In the genomic region with DNA sequence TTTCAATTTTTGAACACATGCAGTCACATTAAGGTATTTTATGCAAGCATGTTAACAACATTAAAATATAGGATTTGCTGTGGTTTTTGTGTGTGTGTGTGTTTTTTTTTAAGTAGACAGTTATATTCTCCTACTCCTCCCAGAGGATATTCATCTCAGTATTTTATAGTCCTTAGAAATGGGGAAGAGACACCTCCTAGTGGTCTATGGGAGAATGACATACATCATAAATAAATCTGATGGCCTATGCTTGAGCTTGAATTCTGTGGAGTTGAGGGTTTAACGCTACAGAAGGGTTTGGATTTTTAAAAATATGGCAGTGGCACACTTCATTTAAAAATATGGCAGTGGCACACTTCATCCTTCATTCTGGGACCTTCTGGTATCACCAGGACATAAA, we compare ENCODE assay signal across 9 mouse cellular contexts. TPM values are rescaled to one million over a fixed set of nuclear protein-coding genes. Genes with fewer than 3 reads are reported as not detected.
A peak's percentile ranks its signal among the peaks of the same experiment; 100 is the strongest.
DNase-seq lines count a peak whose midpoint lies in the region; ATAC-seq and TF ChIP-seq lines count a peak whose summit lies in the region.
"Had no signal": no experiment of that assay in that cellular context is flagged by ENCODE, and none has a peak within 500 bp of the region (broad histone marks: within the 10 kb centered on the region; RNA-seq: fewer than 3 reads in every experiment).

No protein-coding gene starts in this region.

- H3K27ac ChIP-seq in kidney, adult 2 months (ENCODE audit: insufficient read depth, low read depth, low read length) = no peak overlapping the region
- no peak overlapping the region for H3K27ac ChIP-seq in kidney, embryonic 14.5 days (ENCODE audit: low read depth, low read length)
- no peak overlapping the region for H3K27ac ChIP-seq in MEL (ENCODE audit: control insufficient read depth, low read depth, low read length)

- TF ChIP-seq EP300 in MEL (IDR thresholded peaks at IDR 0.05; ENCODE audit: low read depth in 1 of 2, low read length in 2 of 2) = no peak

- no peak overlapping the region for H3K4me2 ChIP-seq in kidney, embryonic 14.5 days (replicated peaks; ENCODE audit: low read depth, low read length)

- H3K4me1 ChIP-seq in kidney, adult 2 months (ENCODE audit: control insufficient read depth, insufficient read depth, low read length) = no peaks in the 10 kb centered on the region
- no peaks in the 10 kb centered on the region for H3K4me1 ChIP-seq in kidney, embryonic 14.5 days (ENCODE audit: control insufficient read depth, insufficient read depth, low read length)
- H3K4me1 ChIP-seq in MEL (ENCODE audit: control insufficient read depth in 1 of 2, insufficient read depth in 2 of 2, low read length in 2 of 2) = no peaks in the 10 kb centered on the region

- H3K79me2 ChIP-seq in MEL (ENCODE audit: control insufficient read depth, insufficient read depth, low read length, poor library complexity) = no peaks in the 10 kb centered on the region

- ATAC-seq in kidney, embryonic 14.5 days (ENCODE audit: low FRiP score, low TSS enrichment) = no peak

- H3K36me3 ChIP-seq in kidney, adult 2 months (ENCODE audit: control insufficient read depth, insufficient read depth, low read length) = no peaks in the 10 kb centered on the region
- no peaks in the 10 kb centered on the region for H3K36me3 ChIP-seq in kidney, embryonic 14.5 days (ENCODE audit: control insufficient read depth, insufficient read depth, low read length)
- no peaks in the 10 kb centered on the region for H3K36me3 ChIP-seq in MEL (ENCODE audit: control insufficient read depth in 1 of 2, insufficient read depth in 2 of 2, low read length in 2 of 2)

- DNase-seq in kidney, adult 2 months = peak; percentile 33
- DNase-seq in A20 (ENCODE audit: low read depth, low spot score) (peak; percentile 21), MEL (ENCODE audit: low read depth, low spot score) (peak; percentile 51)
- peak; percentile 10 for DNase-seq in gonadal fat pad, adult 2 months (ENCODE audit: low read depth)
- DNase-seq in adrenal gland, postnatal 14 days = no peak
- no peak for DNase-seq in neural tube, embryonic 10.5 days (ENCODE audit: extremely low spot score, low spot score)

- 33% methylated on average over 1 of the region's 1 CpGs for whole genome bisulfite sequencing in kidney, adult 2 months
- 35% methylated on average over 1 of the region's 1 CpGs for WGBS in kidney, embryonic 14.5 days

- no peak overlapping the region for H3K4me3 ChIP-seq in kidney, adult 2 months (ENCODE audit: insufficient read depth, low read depth, low read length)
- no peak overlapping the region for H3K4me3 ChIP-seq in kidney, embryonic 14.5 days (ENCODE audit: low read length)
- H3K4me3 ChIP-seq in MEL (ENCODE audit: control insufficient read depth in 1 of 2, insufficient read depth in 1 of 2, low read depth in 2 of 2, low read length in 2 of 2) = no peak overlapping the region

- no peaks in the 10 kb centered on the region for H3K9me3 ChIP-seq in kidney, embryonic 14.5 days (ENCODE audit: control insufficient read depth, low read length)
- H3K9me3 ChIP-seq in MEL (replicated peaks; ENCODE audit: insufficient read depth, low read length) = no peaks in the 10 kb centered on the region

- no peak for TF ChIP-seq POLR2A in kidney, adult 2 months (IDR thresholded peaks at IDR 0.05; ENCODE audit: low read depth, low read length)
- no peak for TF ChIP-seq POLR2A in MEL (IDR thresholded peaks at IDR 0.05; ENCODE audit: control insufficient read depth in 1 of 2, insufficient read depth in 1 of 2, low read depth in 1 of 2, low read length in 2 of 2, poor library complexity in 1 of 2)

- H3K27me3 ChIP-seq in kidney, adult 2 months (replicated peaks; ENCODE audit: control insufficient read depth, insufficient read depth, low read length) = no peaks in the 10 kb centered on the region
- H3K27me3 ChIP-seq in kidney, embryonic 14.5 days (ENCODE audit: control insufficient read depth, insufficient read depth, low read length) = no peaks in the 10 kb centered on the region
- peaks cover 0 to 4% of the 10 kb centered on the region in 2 experiments; a peak in 2 of 4 replicates for H3K27me3 ChIP-seq in MEL (ENCODE audit: control insufficient read depth in 1 of 2, insufficient read depth in 2 of 2, low read length in 2 of 2)

- TF ChIP-seq CTCF in kidney, adult 2 months (conservative IDR thresholded peaks at IDR 0.05; ENCODE audit: insufficient read depth, insufficient read length, low read depth, low read length) = 0 out of 2 replicates have a peak, but pooled peaks have one; percentile 16
- peak in 2 of 3 experiments; percentile 52 to 73; a peak in 3 of 6 replicates for TF ChIP-seq CTCF in MEL (IDR thresholded peaks at IDR 0.05 in 2 of 3, conservative IDR thresholded peaks at IDR 0.05 in 1 of 3; ENCODE audit: control insufficient read depth in 1 of 3, insufficient read depth in 1 of 3, low read depth in 2 of 3, low read length in 3 of 3, poor library complexity in 1 of 3, severe bottlenecking in 1 of 3)

- H3K9ac ChIP-seq in kidney, embryonic 14.5 days (ENCODE audit: low read depth, low read length) = no peak overlapping the region
- H3K9ac ChIP-seq in MEL (ENCODE audit: control insufficient read depth, low read depth, low read length, poor library complexity, severe bottlenecking) = no peak overlapping the region

- TF ChIP-seq RAD21 in MEL (IDR thresholded peaks at IDR 0.05; ENCODE audit: low read depth, low read length) = peak; percentile 76

TF ChIP-seq in MEL, 35 proteins besides CTCF, POLR2A, EP300 and RAD21:
- TF ChIP-seq SMC3 (IDR thresholded peaks at IDR 0.05; ENCODE audit: low read depth, low read length) (peak; percentile 77), NRF1 (IDR thresholded peaks at IDR 0.05; ENCODE audit: insufficient read depth, low read depth, low read length, poor library complexity, severe bottlenecking) (no peak), ZC3H11A (IDR thresholded peaks at IDR 0.05; ENCODE audit: low read depth, low read length) (peak; percentile 62)

RNA-seq across cellular contexts. Expression of a gene that starts 46.0 kb away (rescaled TPM):
- polyA plus RNA-seq in kidney, adult 2 months (2012; rRNA removed) = 0.02 and 0.07 TPM in 2 replicates
- polyA plus RNA-seq in kidney, embryonic 14.5 days (2014; fragmentation: Nextera tagmentation; extraction: Ambion mirVana) = not detected in 2 replicates
- total RNA-seq in MEL (2012; rRNA removed) = not detected in 2 replicates
- not detected for polyA plus RNA-seq in MEL (2012; ENCODE audit: insufficient read depth in 1 of 2, insufficient read length in 2 of 2, low read depth in 1 of 2, low replicate concordance in 2 of 2, missing spikeins in 1 of 2)
- 0.41 and 0.52 TPM in 2 replicates for polyA plus RNA-seq in gonadal fat pad, adult 2 months (2012; rRNA removed)
- total RNA-seq in adrenal gland, postnatal 14 days (2021) = 1.1 and 1.7 TPM in 2 replicates
- polyA plus RNA-seq: heart, embryonic 16.5 days; liver, embryonic 16.5 days had no signal

RNA-seq across cellular contexts. Expression of a gene that starts 54.1 kb away (rescaled TPM):
- polyA plus RNA-seq in kidney, adult 2 months (2012; rRNA removed) = not detected in 2 replicates
- not detected in 2 replicates for polyA plus RNA-seq in kidney, embryonic 14.5 days (2014; fragmentation: Nextera tagmentation; extraction: Ambion mirVana)
- not detected in 2 replicates for total RNA-seq in MEL (2012; rRNA removed)
- not detected for polyA plus RNA-seq in MEL (2012; ENCODE audit: insufficient read depth in 1 of 2, insufficient read length in 2 of 2, low read depth in 1 of 2, low replicate concordance in 2 of 2, missing spikeins in 1 of 2)
- not detected in 2 replicates for polyA plus RNA-seq in gonadal fat pad, adult 2 months (2012; rRNA removed)
- not detected in 2 replicates for total RNA-seq in adrenal gland, postnatal 14 days (2021)
- polyA plus RNA-seq: heart, embryonic 16.5 days; liver, embryonic 16.5 days had no signal

Comparison
In these comparisons a context has a peak if more than half of its experiments do, and no peak if none do; other contexts are left out.
1. DNase-seq: peak in kidney, adult 2 months (single experiment), A20 (single experiment), MEL (single experiment) and gonadal fat pad, adult 2 months (single experiment); none in adrenal gland, postnatal 14 days (single experiment) and neural tube, embryonic 10.5 days (single experiment).